Mouse (Mus musculus): ENCODE data around the gene Slit1. TPM values are rescaled to one million over a fixed set of nuclear protein-coding genes. Genes with fewer than 3 reads are reported as not detected.

Slit1 gene
- 0.77 and 1.0 TPM in 2 replicates for polyA plus RNA-seq (2014; fragmentation: Nextera tagmentation; extraction: Ambion mirVana)

- ATAC-seq (replicated peaks; ENCODE audit: low FRiP score, low TSS enrichment, low read depth) (0 out of 2 replicates have a peak, but pooled peaks have one; percentile 22), DNase-seq (ENCODE audit: low spot score) (peak; percentile 67)
- under 1% methylated on average over 44 of the region's 44 CpGs for WGBS
- H3K36me3 ChIP-seq (ENCODE audit: control insufficient read depth, insufficient read depth, low read length) = no peaks in the 10 kb centered on the region
- 0 out of 2 replicates have a peak within 1 kb of the TSS, but pooled peaks have one; percentile 25 for H3K9ac ChIP-seq (ENCODE audit: low read length)
- peak within 1 kb of the TSS; percentile 79 for H3K4me2 ChIP-seq (ENCODE audit: low read length)
- peaks cover 62% of the 10 kb centered on the region for H3K27me3 ChIP-seq (replicated peaks; ENCODE audit: control insufficient read depth, insufficient read depth, low read length)
- H3K27ac ChIP-seq (ENCODE audit: low read depth) = no peak within 1 kb of the TSS
- H3K9me3 ChIP-seq (ENCODE audit: control insufficient read depth, low read length) = no peaks in the 10 kb centered on the region
- peak within 1 kb of the TSS; percentile 44 for H3K4me3 ChIP-seq (ENCODE audit: low read depth, low read length)
- H3K4me1 ChIP-seq (replicated peaks; ENCODE audit: control insufficient read depth, insufficient read depth, low read length) = peaks cover 10% of the 10 kb centered on the region
Measured at GRCm38 (mm10) chr19:41743396-41743795, at the start of gene Slit1. Gene Slit1 (minus strand): TSS chr19:41743665.

DNA sequence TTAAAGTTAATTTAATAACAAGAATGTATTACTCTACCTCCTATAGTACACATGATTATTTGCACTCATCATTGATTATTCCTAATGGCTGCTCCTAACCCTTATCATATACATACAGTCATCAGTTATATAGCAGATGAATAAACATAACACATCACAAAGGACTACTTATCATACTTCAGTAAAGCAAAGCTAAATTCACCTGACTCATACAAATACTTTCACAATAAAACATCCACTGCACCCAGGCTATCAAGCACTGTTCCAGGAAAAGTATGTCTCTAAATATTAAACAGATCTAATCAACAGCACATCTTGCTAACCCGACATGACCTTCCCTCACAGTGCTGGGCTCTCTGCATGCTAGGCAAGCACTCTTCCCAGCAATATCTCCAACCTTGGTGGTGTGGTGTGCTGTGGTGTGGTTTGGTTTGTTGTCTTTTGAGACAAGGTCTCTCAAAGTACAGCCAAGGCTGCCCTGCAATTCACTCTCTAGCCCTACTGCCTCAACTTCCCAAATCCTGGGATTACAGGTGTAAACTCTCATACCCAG is 49.5 kb upstream of the Slit1 start:
- H3K27ac ChIP-seq (ENCODE audit: low read depth) = no peak overlapping the region
- no peak for ATAC-seq (replicated peaks; ENCODE audit: low FRiP score, low TSS enrichment, low read depth)
- WGBS = 58% methylated on average over 1 of the region's 1 CpGs

DNA sequence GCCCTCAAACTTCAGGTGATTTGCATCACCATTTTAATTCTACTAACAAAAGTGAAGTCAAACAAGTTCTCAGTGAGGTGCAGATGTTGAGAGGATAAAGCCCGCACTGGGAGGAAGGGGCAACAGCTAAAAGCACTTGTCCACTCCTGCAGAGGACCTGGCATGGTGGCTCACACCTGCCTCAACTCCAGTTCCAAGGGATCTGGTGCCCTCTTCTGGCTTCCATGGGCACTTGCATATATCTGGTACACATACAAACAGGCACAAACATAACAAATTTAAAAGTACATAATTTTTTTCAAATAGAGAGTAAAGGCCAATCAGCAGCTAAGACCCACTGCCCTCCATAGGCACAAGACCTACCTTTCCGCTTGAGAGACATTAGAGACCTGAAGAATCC is 47.9 kb upstream of the Slit1 start:
- Histone ChIP-seq H3K4me2 (ENCODE audit: low read length) (no peak overlapping the region), H3K4me1 (replicated peaks; ENCODE audit: control insufficient read depth, insufficient read depth, low read length) (no peaks in the 10 kb centered on the region; the same call in 1 of the 2 replicates), H3K27ac (ENCODE audit: low read depth) (no peak overlapping the region), H3K4me3 (ENCODE audit: low read depth, low read length) (no peak overlapping the region), H3K9ac (ENCODE audit: low read length) (no peak overlapping the region), H3K9me3 (ENCODE audit: control insufficient read depth, low read length) (no peaks in the 10 kb centered on the region), H3K27me3 (replicated peaks; ENCODE audit: control insufficient read depth, insufficient read depth, low read length) (no peaks in the 10 kb centered on the region), H3K36me3 (ENCODE audit: control insufficient read depth, insufficient read depth, low read length) (peaks cover 20% of the 10 kb centered on the region)
- DNase-seq (ENCODE audit: low spot score) = no peak
- WGBS = 93% methylated on average over 2 of the region's 2 CpGs
- no peak for ATAC-seq (replicated peaks; ENCODE audit: low FRiP score, low TSS enrichment, low read depth)

More for the DNA sequence above, 49.5 kb upstream of the Slit1 start:
- H3K4me1 ChIP-seq (replicated peaks; ENCODE audit: control insufficient read depth, insufficient read depth, low read length) = peaks cover 3% of the 10 kb centered on the region; the same call in 1 of the 2 replicates
- no peaks in the 10 kb centered on the region for H3K27me3 ChIP-seq (replicated peaks; ENCODE audit: control insufficient read depth, insufficient read depth, low read length)
- no peak overlapping the region for H3K4me3 ChIP-seq (ENCODE audit: low read depth, low read length)
- no peaks in the 10 kb centered on the region for H3K9me3 ChIP-seq (ENCODE audit: control insufficient read depth, low read length)
- no peak for DNase-seq (ENCODE audit: low spot score)
- H3K9ac ChIP-seq (ENCODE audit: low read length) = no peak overlapping the region
- peaks cover 12% of the 10 kb centered on the region; the same call in 1 of the 2 replicates for H3K36me3 ChIP-seq (ENCODE audit: control insufficient read depth, insufficient read depth, low read length)
- no peak overlapping the region for H3K4me2 ChIP-seq (ENCODE audit: low read length)

- Histone ChIP-seq H3K4me3 (ENCODE audit: low read depth, low read length) (no peak overlapping the region), H3K4me1 (replicated peaks; ENCODE audit: control insufficient read depth, insufficient read depth, low read length) (no peaks in the 10 kb centered on the region), H3K9ac (ENCODE audit: low read length) (no peak overlapping the region), H3K27me3 (replicated peaks; ENCODE audit: control insufficient read depth, insufficient read depth, low read length) (no peaks in the 10 kb centered on the region), H3K36me3 (ENCODE audit: control insufficient read depth, insufficient read depth, low read length) (peaks cover 38% of the 10 kb centered on the region), H3K9me3 (ENCODE audit: control insufficient read depth, low read length) (no peaks in the 10 kb centered on the region), H3K27ac (ENCODE audit: low read depth) (no peak overlapping the region), H3K4me2 (ENCODE audit: low read length) (no peak overlapping the region)
- ATAC-seq (replicated peaks; ENCODE audit: low FRiP score, low TSS enrichment, low read depth) (no peak), DNase-seq (ENCODE audit: low spot score) (no peak)
- WGBS = 50% methylated on average over 10 of the region's 10 CpGs
Measured at GRCm38 (mm10) chr19:41789110-41789961, 45.9 kb upstream of the Slit1 start.

DNA sequence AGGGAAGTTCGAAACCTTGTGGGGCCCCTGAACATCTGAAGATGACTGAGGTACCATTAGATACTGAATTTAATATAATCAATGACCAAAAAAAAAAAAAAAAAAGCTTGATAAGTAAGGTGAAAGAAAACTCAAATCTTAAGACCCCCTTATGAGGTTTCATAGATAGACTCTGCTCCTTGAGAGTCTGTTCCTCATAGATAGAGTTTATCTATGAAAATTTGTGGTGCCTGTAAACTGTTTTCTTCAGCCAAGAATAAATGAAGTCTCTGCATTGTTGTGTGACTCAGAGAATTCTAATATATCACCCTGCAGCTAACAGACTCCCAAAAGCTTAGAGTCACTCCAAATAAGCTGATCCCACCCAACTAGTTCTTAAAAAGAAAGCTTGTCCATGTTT is 43.4 kb upstream of the Slit1 start:
- Histone ChIP-seq H3K4me2 (ENCODE audit: low read length) (no peak overlapping the region), H3K4me1 (replicated peaks; ENCODE audit: control insufficient read depth, insufficient read depth, low read length) (no peaks in the 10 kb centered on the region), H3K27ac (ENCODE audit: low read depth) (no peak overlapping the region), H3K9ac (ENCODE audit: low read length) (no peak overlapping the region), H3K36me3 (ENCODE audit: control insufficient read depth, insufficient read depth, low read length) (peaks cover 50% of the 10 kb centered on the region), H3K27me3 (replicated peaks; ENCODE audit: control insufficient read depth, insufficient read depth, low read length) (no peaks in the 10 kb centered on the region), H3K9me3 (ENCODE audit: control insufficient read depth, low read length) (no peaks in the 10 kb centered on the region), H3K4me3 (ENCODE audit: low read depth, low read length) (no peak overlapping the region)
- DNase-seq (ENCODE audit: low spot score) (no peak), ATAC-seq (replicated peaks; ENCODE audit: low FRiP score, low TSS enrichment, low read depth) (no peak)
- 92% methylated on average over 1 of the region's 1 CpGs for WGBS

- ATAC-seq (replicated peaks; ENCODE audit: low FRiP score, low TSS enrichment, low read depth) (no peak), DNase-seq (ENCODE audit: low spot score) (no peak)
- Histone ChIP-seq H3K4me1 (replicated peaks; ENCODE audit: control insufficient read depth, insufficient read depth, low read length) (no peaks in the 10 kb centered on the region), H3K27me3 (replicated peaks; ENCODE audit: control insufficient read depth, insufficient read depth, low read length) (no peaks in the 10 kb centered on the region), H3K4me3 (ENCODE audit: low read depth, low read length) (no peak overlapping the region), H3K36me3 (ENCODE audit: control insufficient read depth, insufficient read depth, low read length) (peaks cover 75% of the 10 kb centered on the region), H3K4me2 (ENCODE audit: low read length) (no peak overlapping the region), H3K27ac (ENCODE audit: low read depth) (no peak overlapping the region), H3K9me3 (ENCODE audit: control insufficient read depth, low read length) (no peaks in the 10 kb centered on the region), H3K9ac (ENCODE audit: low read length) (no peak overlapping the region)
- 87% methylated on average over 6 of the region's 6 CpGs for WGBS
Measured at GRCm38 (mm10) chr19:41777514-41777913, 34.0 kb upstream of the Slit1 start.

DNA sequence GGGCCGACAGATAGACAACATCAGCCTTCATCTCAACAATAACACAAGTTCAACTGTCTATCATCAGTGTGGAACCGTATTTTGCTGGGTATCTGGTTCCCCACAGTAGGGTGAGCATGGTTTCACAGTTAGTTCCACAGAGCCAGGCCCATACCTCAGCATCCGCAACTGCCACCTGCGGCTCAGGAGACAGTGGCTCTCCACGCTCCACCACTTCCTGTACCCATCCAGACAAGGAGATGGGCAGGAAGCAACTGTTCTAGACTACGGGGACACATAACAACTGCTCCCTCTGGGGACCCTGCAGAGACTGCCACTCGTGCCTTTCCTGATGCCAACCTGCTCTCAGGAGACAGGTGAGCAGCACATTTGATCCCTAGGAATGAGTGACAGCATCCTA is 25.2 kb upstream of the Slit1 start:
- 90% methylated on average over 7 of the region's 7 CpGs for WGBS
- Histone ChIP-seq H3K4me3 (ENCODE audit: low read depth, low read length) (no peak overlapping the region), H3K27me3 (replicated peaks; ENCODE audit: control insufficient read depth, insufficient read depth, low read length) (no peaks in the 10 kb centered on the region), H3K9ac (ENCODE audit: low read length) (no peak overlapping the region), H3K9me3 (ENCODE audit: control insufficient read depth, low read length) (no peaks in the 10 kb centered on the region), H3K27ac (ENCODE audit: low read depth) (no peak overlapping the region), H3K4me2 (ENCODE audit: low read length) (no peak overlapping the region), H3K36me3 (ENCODE audit: control insufficient read depth, insufficient read depth, low read length) (peaks cover 51% of the 10 kb centered on the region), H3K4me1 (replicated peaks; ENCODE audit: control insufficient read depth, insufficient read depth, low read length) (no peaks in the 10 kb centered on the region)
- ATAC-seq (replicated peaks; ENCODE audit: low FRiP score, low TSS enrichment, low read depth) = no peak
- no peak for DNase-seq (ENCODE audit: low spot score)

- no peak for DNase-seq (ENCODE audit: low spot score)
- 87% methylated on average over 5 of the region's 5 CpGs for WGBS
- Histone ChIP-seq H3K4me2 (ENCODE audit: low read length) (no peak overlapping the region), H3K27ac (ENCODE audit: low read depth) (no peak overlapping the region), H3K4me3 (ENCODE audit: low read depth, low read length) (no peak overlapping the region), H3K27me3 (replicated peaks; ENCODE audit: control insufficient read depth, insufficient read depth, low read length) (no peaks in the 10 kb centered on the region), H3K36me3 (ENCODE audit: control insufficient read depth, insufficient read depth, low read length) (peaks cover 35% of the 10 kb centered on the region), H3K4me1 (replicated peaks; ENCODE audit: control insufficient read depth, insufficient read depth, low read length) (no peaks in the 10 kb centered on the region), H3K9ac (ENCODE audit: low read length) (no peak overlapping the region), H3K9me3 (ENCODE audit: control insufficient read depth, low read length) (no peaks in the 10 kb centered on the region)
- ATAC-seq (replicated peaks; ENCODE audit: low FRiP score, low TSS enrichment, low read depth) = no peak
Measured at GRCm38 (mm10) chr19:41766628-41767027, 23.2 kb upstream of the Slit1 start.
